Mouse (Mus musculus) hindbrain, embryonic 10.5 days (tissue): ENCODE data around the gene Arhgef15. TPM values are rescaled to one million over a fixed set of nuclear protein-coding genes. Genes with fewer than 3 reads are reported as not detected.
A peak's percentile ranks its signal among the peaks of the same experiment; 100 is the strongest.
"Not testable (repeated sequence)": the region's sequence is repeated elsewhere in the genome, so short reads cannot be mapped to it uniquely, and the experiment has no call there.

Source experiments
- DNase-seq: peaks from one replicate; pipeline ENCODE4 v3.0.0-alpha.2; 2017; ENCODE audit warnings: low spot score
- H3K27ac ChIP-seq: fragments of 300-500 bp; sonication (generic); 2 replicates; pipeline ENCODE4 v1.5.1; 2016; ENCODE audit warnings: mild to moderate bottlenecking, moderate library complexity
- H3K27me3 ChIP-seq: fragments of 300-500 bp; sonication (generic); 2 replicates; pipeline ENCODE4 v1.6.1; 2016; ENCODE audit warnings: mild to moderate bottlenecking; ENCODE audit not compliant: poor library complexity, insufficient read depth, severe bottlenecking
- H3K36me3 ChIP-seq: fragments of 300-500 bp; sonication (generic); 2 replicates; pipeline ENCODE4 v1.6.1; 2016; ENCODE audit warnings: mild to moderate bottlenecking, moderate library complexity
- H3K4me1 ChIP-seq: fragments of 300-500 bp; sonication (generic); replicated peaks from 2 replicates; pipeline ENCODE4 v1.6.1; 2016; ENCODE audit warnings: mild to moderate bottlenecking
- H3K4me3 ChIP-seq: fragments of 300-500 bp; sonication (generic); 2 replicates; pipeline ENCODE4 v1.5.1; 2016; ENCODE audit warnings: mild to moderate bottlenecking, moderate library complexity
- H3K9me3 ChIP-seq: fragments of 300-500 bp; sonication (generic); 2 replicates; pipeline ENCODE4 v1.6.1; 2016; ENCODE audit warnings: mild to moderate bottlenecking, moderate library complexity
- WGBS: fragments of 180-500 bp; shearing (Covaris S2); methylation state at CpG from one replicate; pipeline ENCODE4 v1.1.7; 2016; 5-methylcytosine and 5-hydroxymethylcytosine counted together
- polyA plus RNA-seq: library from polyadenylated mRNA; unstranded; fragments of >200 nt; fragmentation: Nextera tagmentation; extraction: Ambion mirVana; gene quantifications from 2 replicates; pipeline ENCODE4 v1.2.1, GENCODE M21; 2016

Gene Arhgef15
- 7.9 and 8.6 TPM in 2 replicates for polyA plus RNA-seq

DNA sequence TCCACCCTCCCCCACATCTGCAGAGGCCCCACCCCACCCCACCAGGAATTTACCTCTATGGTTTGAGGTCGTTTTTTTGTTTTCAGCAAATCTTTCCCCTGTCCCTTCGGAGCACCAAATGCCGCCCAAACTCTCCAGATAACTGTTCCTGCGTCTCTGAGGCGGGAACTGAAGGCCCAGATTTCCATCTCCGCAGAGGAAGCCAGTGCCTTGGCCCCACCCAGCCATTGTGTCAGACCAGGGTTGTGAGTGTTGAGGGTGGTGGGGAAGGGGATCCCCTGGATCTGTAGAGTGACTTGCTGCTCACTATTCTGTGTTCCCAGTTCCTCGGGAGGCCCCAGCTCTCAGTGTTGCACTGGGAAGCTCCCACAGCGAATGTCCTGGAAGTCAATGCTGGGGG is at the start of gene Arhgef15:
Gene Arhgef15 (minus strand): TSS at position 173 of the 400 bp plus-strand sequence.
- H3K27me3 ChIP-seq = peaks cover 57% of the 10 kb centered on the region
- peak within 1 kb of the TSS; percentile 37 for H3K4me3 ChIP-seq
- H3K4me1 ChIP-seq = peaks cover 28% of the 10 kb centered on the region
- no peak for DNase-seq
- 33% methylated on average over 8 of the region's 8 CpGs for WGBS
- no peaks in the 10 kb centered on the region for H3K36me3 ChIP-seq
- H3K9me3 ChIP-seq = no peaks in the 10 kb centered on the region
- H3K27ac ChIP-seq = peak within 1 kb of the TSS; percentile 1; the same call in 1 of the 2 replicates

DNA sequence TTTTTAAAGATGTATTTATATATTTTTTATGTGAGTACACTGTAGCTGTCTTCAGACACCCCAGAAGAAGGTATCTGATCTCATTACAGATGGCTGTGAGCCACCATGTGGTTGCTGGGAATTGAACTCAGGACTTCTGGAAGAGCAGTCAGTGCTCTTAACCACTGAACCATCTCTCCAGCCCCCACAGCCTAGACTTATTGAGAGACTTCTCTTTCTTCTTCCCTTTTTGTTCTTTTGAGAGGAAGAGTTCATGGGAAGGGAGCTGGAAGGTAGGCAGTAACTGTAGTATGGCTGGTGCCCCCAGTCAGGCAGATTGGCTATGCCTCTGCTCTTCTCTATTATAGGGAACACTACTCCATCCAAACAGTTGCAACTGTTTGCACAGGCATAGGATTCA is 49.3 kb upstream of the Arhgef15 start:
- Histone ChIP-seq H3K36me3 (peaks cover 39% of the 10 kb centered on the region), H3K4me1 (peaks cover 17% of the 10 kb centered on the region)
- not testable (repeated sequence) for DNase-seq, H3K4me3 ChIP-seq, H3K27me3 ChIP-seq, H3K27ac ChIP-seq, H3K9me3 ChIP-seq

DNA sequence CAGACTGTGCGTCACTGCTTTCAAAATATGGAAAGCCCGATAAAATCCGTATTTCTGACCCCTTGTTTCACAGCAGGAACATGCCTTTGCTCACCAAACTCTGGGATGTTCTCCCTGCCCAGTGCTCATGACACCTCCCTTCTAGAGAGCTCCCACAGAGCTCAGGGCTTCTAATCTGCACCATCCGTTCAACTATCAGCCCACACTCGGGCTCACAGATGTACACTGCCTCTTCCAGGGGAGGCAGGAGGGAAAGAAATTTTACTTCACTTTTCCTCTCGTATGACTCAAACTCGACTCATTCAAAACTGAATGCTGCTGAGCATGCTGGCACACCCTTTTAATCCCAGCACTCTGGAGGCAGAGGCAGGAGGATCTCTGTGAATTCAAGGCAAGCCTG is 47.9 kb upstream of the Arhgef15 start:
- 90% methylated on average over 7 of the region's 7 CpGs for WGBS
- H3K27ac ChIP-seq = no peak overlapping the region
- H3K4me1 ChIP-seq = peaks cover 12% of the 10 kb centered on the region
- H3K36me3 ChIP-seq = peaks cover 53% of the 10 kb centered on the region
- DNase-seq = no peak
- no peaks in the 10 kb centered on the region for H3K27me3 ChIP-seq
- no peaks in the 10 kb centered on the region for H3K9me3 ChIP-seq
- no peak overlapping the region for H3K4me3 ChIP-seq

DNA sequence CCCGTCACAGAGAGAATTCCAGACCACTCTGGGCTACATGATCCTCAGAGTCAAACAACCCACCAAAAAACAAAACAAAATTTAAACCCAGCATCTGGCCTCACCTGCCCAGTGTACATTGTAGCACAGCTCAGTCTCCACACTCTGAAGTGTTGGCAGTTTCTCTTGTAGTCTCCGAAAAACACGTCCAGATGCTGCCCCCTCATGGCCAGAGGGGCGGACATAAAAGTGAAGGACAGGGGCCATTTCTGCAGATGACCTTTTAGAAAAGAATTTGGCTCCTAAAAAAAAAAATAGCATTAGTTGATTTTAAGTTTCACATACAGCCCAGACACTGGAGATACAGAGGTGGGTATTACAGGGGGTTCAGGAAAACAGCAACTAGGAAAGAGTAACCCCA is 46.3 kb upstream of the Arhgef15 start:
- WGBS = 68% methylated on average over 4 of the region's 4 CpGs
- H3K27ac ChIP-seq = no peak overlapping the region
- DNase-seq = no peak
- H3K9me3 ChIP-seq = no peaks in the 10 kb centered on the region
- H3K4me3 ChIP-seq = no peak overlapping the region
- peaks cover 12% of the 10 kb centered on the region for H3K4me1 ChIP-seq
- no peaks in the 10 kb centered on the region for H3K27me3 ChIP-seq
- peaks cover 69% of the 10 kb centered on the region for H3K36me3 ChIP-seq

DNA sequence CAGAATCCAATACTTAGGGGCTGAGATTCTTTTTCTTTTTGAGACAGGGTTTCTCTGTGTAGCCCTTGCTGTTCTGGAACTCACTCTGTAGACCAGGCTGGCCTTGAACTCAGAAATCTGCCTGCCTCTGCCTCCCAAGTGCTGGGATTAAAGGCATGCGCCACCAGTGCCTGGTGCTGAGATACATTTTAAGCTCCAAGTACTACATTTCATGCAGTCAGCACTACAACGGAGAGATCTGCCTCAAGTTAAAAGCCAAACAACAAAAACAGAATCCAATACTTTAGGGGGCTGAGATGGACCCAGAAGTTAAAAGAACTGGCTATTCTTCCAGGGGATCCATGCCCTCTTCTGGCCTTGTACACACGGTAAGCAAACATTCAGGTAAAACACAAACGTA is 45.5 kb upstream of the Arhgef15 start:
- not testable (repeated sequence) for H3K27me3 ChIP-seq, H3K4me3 ChIP-seq, H3K9me3 ChIP-seq, H3K27ac ChIP-seq, DNase-seq
- H3K36me3 ChIP-seq = peaks cover 77% of the 10 kb centered on the region
- H3K4me1 ChIP-seq = peaks cover 11% of the 10 kb centered on the region
- WGBS = 94% methylated on average over 4 of the region's 4 CpGs

DNA sequence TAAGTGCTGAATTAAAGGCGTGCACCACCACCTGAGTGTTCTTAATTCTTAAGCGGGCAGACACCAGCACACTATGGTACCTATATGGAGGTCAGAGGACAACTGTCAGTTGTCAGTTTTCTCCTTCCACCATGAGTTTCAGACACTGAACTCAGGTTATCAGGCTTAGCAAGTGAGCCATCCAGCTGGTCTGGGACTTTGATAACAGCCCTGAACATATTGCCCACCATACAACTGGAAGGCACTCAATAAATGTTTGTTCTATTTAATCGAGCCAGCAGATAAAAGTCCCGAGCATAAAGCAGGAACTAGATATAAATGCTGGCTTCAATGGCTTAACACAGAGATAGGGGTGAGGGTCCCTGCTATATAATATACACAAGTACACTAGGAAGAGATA is 39.8 kb upstream of the Arhgef15 start:
- no peak for DNase-seq
- Histone ChIP-seq H3K36me3 (peaks cover 100% of the 10 kb centered on the region), H3K27ac (no peak overlapping the region), H3K4me1 (no peaks in the 10 kb centered on the region), H3K9me3 (no peaks in the 10 kb centered on the region), H3K4me3 (no peak overlapping the region), H3K27me3 (no peaks in the 10 kb centered on the region)
- WGBS = 96% methylated on average over 4 of the region's 4 CpGs

DNA sequence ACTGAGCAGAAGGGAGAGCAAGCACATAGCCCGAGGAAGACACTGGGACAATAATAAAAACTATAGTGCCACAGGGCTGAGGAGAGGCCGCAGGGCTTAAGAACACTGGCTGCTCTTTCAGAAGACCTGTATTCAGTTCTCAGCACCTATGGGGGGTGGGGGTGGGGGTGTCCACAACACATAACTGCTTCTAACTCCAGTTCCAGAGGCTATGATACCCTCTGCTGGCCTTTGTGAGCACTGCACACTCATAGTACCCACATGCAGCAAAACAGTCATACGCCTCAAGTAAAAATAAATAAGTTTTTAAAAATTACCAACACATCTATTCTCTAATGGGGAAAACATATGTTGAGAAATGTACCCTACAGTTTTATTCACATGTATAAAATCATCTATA is 37.1 kb upstream of the Arhgef15 start:
- Histone ChIP-seq H3K4me3 (no peak overlapping the region), H3K27ac (no peak overlapping the region), H3K4me1 (no peaks in the 10 kb centered on the region), H3K9me3 (no peaks in the 10 kb centered on the region), H3K27me3 (no peaks in the 10 kb centered on the region), H3K36me3 (peaks cover 100% of the 10 kb centered on the region)
- 92% methylated on average over 3 of the region's 3 CpGs for WGBS
- DNase-seq = no peak

DNA sequence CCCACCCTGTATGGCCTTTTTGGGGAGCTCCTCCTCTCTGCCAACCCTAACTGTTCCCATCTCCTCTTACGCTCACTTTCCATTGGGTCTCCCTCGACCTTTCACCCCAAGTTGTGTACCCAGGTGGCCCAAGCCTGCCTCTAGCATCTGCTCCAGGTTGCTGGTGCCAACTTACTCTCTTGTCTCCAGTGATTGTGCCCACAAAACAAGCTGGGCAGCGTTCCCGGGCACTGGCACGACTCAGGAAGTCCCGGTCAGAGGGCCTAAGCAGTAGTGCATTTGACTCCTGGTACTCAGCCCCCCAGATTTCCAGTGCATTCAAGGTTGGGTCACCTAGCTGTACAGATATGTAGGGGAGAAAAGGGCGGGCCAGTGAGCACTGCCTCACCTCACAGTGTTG is 35.8 kb upstream of the Arhgef15 start:
- peaks cover 99% of the 10 kb centered on the region for H3K36me3 ChIP-seq
- no peak for DNase-seq
- no peaks in the 10 kb centered on the region for H3K27me3 ChIP-seq
- H3K4me3 ChIP-seq = no peak overlapping the region
- H3K27ac ChIP-seq = no peak overlapping the region
- no peaks in the 10 kb centered on the region for H3K4me1 ChIP-seq
- no peaks in the 10 kb centered on the region for H3K9me3 ChIP-seq
- WGBS = 93% methylated on average over 7 of the region's 7 CpGs

DNA sequence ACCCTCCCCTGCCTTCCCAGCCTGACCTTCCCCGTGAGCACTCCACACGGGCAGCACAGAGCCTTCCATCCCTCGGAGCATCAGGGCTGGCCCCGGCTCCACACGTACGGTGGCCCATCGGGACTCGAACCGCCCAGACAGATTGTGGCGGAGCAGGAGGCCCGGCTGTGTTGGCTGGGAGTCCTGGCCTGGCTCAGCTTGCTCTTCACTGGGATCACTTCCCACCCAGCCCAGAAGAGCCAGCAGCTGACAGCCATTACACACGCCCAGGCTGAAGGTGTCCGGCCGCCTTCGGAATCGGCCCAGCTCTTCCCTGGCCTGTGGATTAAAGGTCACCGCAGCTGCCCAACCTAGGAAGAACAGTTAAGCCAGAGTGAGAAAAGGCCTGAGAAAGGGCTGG is 31.1 kb upstream of the Arhgef15 start:
- Histone ChIP-seq H3K36me3 (peaks cover 79% of the 10 kb centered on the region), H3K4me3 (no peak overlapping the region), H3K27me3 (no peaks in the 10 kb centered on the region), H3K9me3 (no peaks in the 10 kb centered on the region), H3K4me1 (no peaks in the 10 kb centered on the region), H3K27ac (no peak overlapping the region)
- 93% methylated on average over 17 of the region's 17 CpGs for WGBS
- DNase-seq = no peak

DNA sequence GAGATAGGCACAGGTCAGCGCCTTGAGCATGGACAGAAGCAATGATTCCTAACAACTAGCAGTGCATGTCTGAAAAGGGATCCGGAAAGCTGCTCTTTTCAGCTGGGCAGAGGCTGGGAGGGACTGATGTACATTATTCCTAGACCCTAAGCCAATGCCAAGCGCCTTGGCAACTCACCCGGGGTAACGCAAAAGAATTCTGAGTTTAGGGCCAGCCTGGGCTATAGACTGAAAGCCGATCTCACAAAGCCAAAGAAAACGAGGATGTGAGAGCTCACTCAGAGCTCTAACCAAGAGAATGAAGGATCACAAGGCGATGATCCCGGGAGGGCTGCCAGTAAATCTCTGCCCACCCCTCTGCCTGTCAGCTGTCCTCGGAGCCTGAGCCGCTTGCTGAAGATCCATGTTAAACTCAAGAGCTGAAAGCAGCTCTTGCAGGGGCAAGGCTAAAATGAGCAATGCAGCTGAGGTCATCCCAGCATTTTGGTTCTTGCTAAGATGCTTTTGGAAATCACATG is 30.1 kb upstream of the Arhgef15 start:
- Histone ChIP-seq H3K36me3 (peaks cover 70% of the 10 kb centered on the region), H3K4me3 (no peak overlapping the region), H3K4me1 (no peaks in the 10 kb centered on the region), H3K27ac (no peak overlapping the region), H3K27me3 (no peaks in the 10 kb centered on the region), H3K9me3 (no peaks in the 10 kb centered on the region)
- WGBS = 92% methylated on average over 11 of the region's 11 CpGs
- DNase-seq = no peak

DNA sequence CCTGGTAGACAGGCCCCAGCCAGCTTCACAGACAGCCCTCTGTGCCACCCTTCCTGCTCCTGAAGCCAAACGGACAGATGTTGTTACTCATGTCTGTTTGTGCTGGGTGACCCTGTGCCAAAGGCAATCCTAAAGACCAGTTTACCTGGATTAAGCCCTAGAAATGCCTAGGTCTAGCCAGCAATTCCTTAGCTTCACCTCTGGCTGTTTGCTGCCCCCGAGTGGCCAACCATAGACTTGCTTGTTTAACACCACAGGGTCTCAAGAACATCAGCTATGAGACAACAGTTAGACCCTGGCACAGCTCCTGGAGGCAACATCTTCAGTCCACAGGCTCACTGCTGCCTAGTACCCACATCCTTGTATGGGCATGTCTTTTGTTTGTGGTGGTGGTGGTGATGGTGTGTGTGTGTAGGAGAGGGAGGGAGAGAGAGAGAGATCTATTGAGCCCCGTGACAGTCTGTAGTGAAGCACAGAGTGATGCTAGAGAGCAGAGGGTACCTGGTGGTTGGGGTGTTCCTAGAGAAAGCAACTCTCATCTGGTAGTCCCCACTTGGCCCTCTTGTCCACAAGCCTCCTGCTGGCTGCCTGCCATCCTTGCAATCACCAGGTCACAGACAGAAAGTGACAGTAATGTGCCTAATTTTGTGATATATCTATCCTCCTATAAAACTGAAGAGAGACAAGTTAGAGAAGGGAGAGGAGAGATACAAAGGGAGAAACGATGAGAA is 25.5 kb upstream of the Arhgef15 start:
- peaks cover 25% of the 10 kb centered on the region for H3K36me3 ChIP-seq
- no peak overlapping the region for H3K4me3 ChIP-seq
- H3K9me3 ChIP-seq = no peaks in the 10 kb centered on the region
- DNase-seq = peak; percentile 82
- no peaks in the 10 kb centered on the region for H3K27me3 ChIP-seq
- 30% methylated on average over 4 of the region's 4 CpGs for WGBS
- no peak overlapping the region for H3K27ac ChIP-seq
- no peaks in the 10 kb centered on the region for H3K4me1 ChIP-seq

DNA sequence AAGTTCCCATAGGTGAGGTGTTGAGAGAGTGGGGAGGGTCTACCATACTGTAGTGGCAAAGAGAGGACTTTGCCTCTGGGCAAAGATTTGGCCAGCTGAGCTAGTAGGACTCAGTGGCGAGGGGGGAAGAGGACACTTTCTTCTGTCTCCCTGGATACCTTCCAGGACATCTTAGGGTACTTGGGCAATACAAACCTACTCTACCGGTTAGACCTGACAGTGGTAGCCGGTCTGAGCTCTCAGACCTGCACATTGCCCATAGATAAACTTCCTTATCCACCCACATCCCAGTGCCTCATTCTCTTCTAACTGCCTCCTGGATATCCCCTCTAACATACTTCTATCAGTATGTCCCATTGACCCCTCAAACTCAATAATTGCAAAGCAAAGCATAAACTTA is 23.6 kb upstream of the Arhgef15 start:
- no peak for DNase-seq
- Histone ChIP-seq H3K27me3 (no peaks in the 10 kb centered on the region), H3K27ac (no peak overlapping the region), H3K36me3 (peaks cover 8% of the 10 kb centered on the region; the same call in 1 of the 2 replicates), H3K9me3 (no peaks in the 10 kb centered on the region), H3K4me1 (no peaks in the 10 kb centered on the region), H3K4me3 (no peak overlapping the region)
- WGBS = 74% methylated on average over 3 of the region's 3 CpGs

DNA sequence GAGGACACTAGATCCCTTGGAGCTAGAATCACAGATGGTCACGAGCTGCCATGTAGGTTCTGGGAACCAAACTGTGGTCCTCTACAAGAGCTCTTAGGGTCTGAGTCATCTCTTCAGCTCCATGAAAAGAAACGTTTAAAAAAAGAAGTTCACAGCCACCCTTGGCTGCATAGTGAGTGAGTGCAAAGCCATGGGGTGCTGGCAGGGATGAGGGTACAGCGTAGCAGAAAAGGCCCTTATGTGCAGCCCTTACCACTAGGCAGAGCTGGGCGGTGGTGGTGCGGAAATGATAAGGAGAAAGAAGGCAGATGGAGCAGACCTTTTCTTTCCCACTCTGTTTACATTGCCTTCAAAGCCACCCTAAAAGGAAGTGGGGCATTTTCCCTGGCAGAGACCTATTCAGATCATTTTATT is 22.0 kb upstream of the Arhgef15 start:
- Histone ChIP-seq H3K27ac (no peak overlapping the region), H3K27me3 (0 out of 2 replicates have a peak, but pooled peaks cover 4% of the 10 kb centered on the region), H3K9me3 (no peaks in the 10 kb centered on the region), H3K4me3 (no peak overlapping the region), H3K4me1 (0 out of 2 replicates have a peak, but pooled peaks cover under 1% of the 10 kb centered on the region), H3K36me3 (no peaks in the 10 kb centered on the region)
- WGBS = 62% methylated on average over 5 of the region's 5 CpGs
- no peak for DNase-seq
